Mouse (Mus musculus) CH12.LX (cell line): ENCODE data around the gene Kcnd3. TPM values are rescaled to one million over a fixed set of nuclear protein-coding genes. Genes with fewer than 3 reads are reported as not detected.
A peak's percentile ranks its signal among the peaks of the same experiment; 100 is the strongest.

Experiments used
- DNase-seq: peaks from one replicate; pipeline ENCODE4 v3.0.0-alpha.2; 2013; ENCODE audit errors: extremely low read depth
- H3K27ac ChIP-seq: 2 replicates; pipeline ENCODE4 v1.5.1; 2012; ENCODE audit warnings: low read depth, mild to moderate bottlenecking, control low read depth, moderate library complexity; ENCODE audit not compliant: insufficient read depth
- H3K27me3 ChIP-seq: replicated peaks from 2 replicates; pipeline ENCODE3; 2012; ENCODE audit warnings: inconsistent platforms
- H3K36me3 ChIP-seq, 2 experiments: replicated peaks in 1 of 2; 2 replicates each; pipeline versions ENCODE3 to v1.6.1; 2012; ENCODE audit warnings: inconsistent platforms in 1 of 2, low read length in 1 of 2, mild to moderate bottlenecking in 1 of 2, mixed read lengths in 1 of 2, moderate library complexity in 1 of 2; ENCODE audit not compliant: control insufficient read depth in 1 of 2, insufficient read depth in 1 of 2
- H3K4me1 ChIP-seq, 2 experiments: 2 replicates each; pipeline ENCODE4 v1.6.1; 2012; ENCODE audit warnings: inconsistent platforms in 1 of 2, moderate library complexity in 1 of 2; ENCODE audit not compliant: insufficient read depth in 2 of 2, control insufficient read depth in 1 of 2
- H3K4me2 ChIP-seq: 2 replicates; pipeline ENCODE4 v1.6.1; 2012; ENCODE audit warnings: low read depth, mild to moderate bottlenecking, control low read depth; ENCODE audit not compliant: poor library complexity, insufficient read depth, severe bottlenecking
- H3K4me3 ChIP-seq, 3 experiments: fragments of 150-350 bp in 1 of 3; sonication (generic) in 1 of 3; replicated peaks in 1 of 3; 2 replicates each; pipeline versions ENCODE3 to v1.5.1; 2011 to 2012; ENCODE audit warnings: low read depth in 2 of 3, low read length in 2 of 3, mild to moderate bottlenecking in 2 of 3, moderate library complexity in 2 of 3, control low read depth in 1 of 3, improper control_type of control experiment in 1 of 3, inconsistent platforms in 1 of 3, mixed read lengths in 1 of 3; ENCODE audit not compliant: poor library complexity in 1 of 3
- H3K79me2 ChIP-seq: replicated peaks from 2 replicates; pipeline ENCODE4 v1.6.1; 2012; ENCODE audit warnings: mild to moderate bottlenecking, moderate library complexity; ENCODE audit not compliant: control insufficient read depth, poor library complexity, insufficient read depth, severe bottlenecking; ENCODE audit errors: extremely low read depth
- H3K9ac ChIP-seq: 2 replicates; pipeline ENCODE4 v1.6.1; 2012; ENCODE audit warnings: low read depth, mild to moderate bottlenecking, control low read depth, moderate library complexity; ENCODE audit not compliant: insufficient read depth
- H3K9me3 ChIP-seq: replicated peaks from 2 replicates; pipeline ENCODE3; 2012; ENCODE audit warnings: low read length, inconsistent platforms, mixed read lengths
- BHLHE40 ChIP-seq: IDR thresholded peaks from 2 replicates; pipeline ENCODE4 v1.6.1; 2011; ENCODE audit warnings: mild to moderate bottlenecking, low read depth, low read length, improper control_type of control experiment
- CHD2 ChIP-seq: IDR thresholded peaks from 2 replicates; pipeline ENCODE4 v1.6.1; 2011; ENCODE audit warnings: low read length, improper control_type of control experiment
- EP300 ChIP-seq: IDR thresholded peaks from 2 replicates; pipeline ENCODE4 v1.6.1; 2011; ENCODE audit warnings: low read length, improper control_type of control experiment
- HCFC1 ChIP-seq: IDR thresholded peaks from 2 replicates; pipeline ENCODE4 v1.6.1; 2012; ENCODE audit warnings: low read depth, mild to moderate bottlenecking, inconsistent platforms, low read length, improper control_type of control experiment
- JUND ChIP-seq: conservative IDR thresholded peaks from 2 replicates; pipeline ENCODE4 v1.6.1; 2011; ENCODE audit warnings: low read depth, low read length, improper control_type of control experiment
- KAT2A ChIP-seq: IDR thresholded peaks from 2 replicates; pipeline ENCODE4 v1.6.1; 2012; ENCODE audit warnings: low read length, improper control_type of control experiment, inconsistent platforms; ENCODE audit not compliant: insufficient replicate concordance
- MAFK ChIP-seq: IDR thresholded peaks from 2 replicates; pipeline ENCODE4 v1.6.1; 2011; ENCODE audit warnings: low read length, improper control_type of control experiment; ENCODE audit not compliant: insufficient replicate concordance
- MAX ChIP-seq: IDR thresholded peaks from 2 replicates; pipeline ENCODE4 v1.6.1; 2011; ENCODE audit warnings: low read length, improper control_type of control experiment
- MAZ ChIP-seq: IDR thresholded peaks from 2 replicates; pipeline ENCODE4 v1.6.1; 2012; ENCODE audit warnings: low read depth, mild to moderate bottlenecking, inconsistent platforms, low read length, improper control_type of control experiment, moderate library complexity
- MEF2A ChIP-seq: IDR thresholded peaks from 2 replicates; pipeline ENCODE4 v1.6.1; 2014; ENCODE audit warnings: low read depth, mild to moderate bottlenecking, inconsistent platforms, low read length, improper control_type of control experiment, borderline replicate concordance
- MYC ChIP-seq: IDR thresholded peaks from 2 replicates; pipeline ENCODE4 v1.6.1; 2011; ENCODE audit warnings: low read depth, mild to moderate bottlenecking, improper control_type of control experiment, low read length
- NRF1 ChIP-seq: IDR thresholded peaks from 2 replicates; pipeline ENCODE4 v1.6.1; 2014; ENCODE audit warnings: low read depth, mild to moderate bottlenecking, inconsistent platforms, low read length, improper control_type of control experiment, moderate library complexity
- POLR2A ChIP-seq: IDR thresholded peaks from 2 replicates; pipeline ENCODE4 v1.6.1; 2011; ENCODE audit warnings: low read depth, mild to moderate bottlenecking, improper control_type of control experiment, low read length
- TBP ChIP-seq: conservative IDR thresholded peaks from 2 replicates; pipeline ENCODE4 v1.6.1; 2011; ENCODE audit warnings: low read depth, low read length, improper control_type of control experiment
- ZKSCAN1 ChIP-seq: IDR thresholded peaks from 2 replicates; pipeline ENCODE4 v1.6.1; 2012; ENCODE audit warnings: low read depth, inconsistent platforms, low read length, improper control_type of control experiment, borderline replicate concordance
- ZNF384 ChIP-seq: IDR thresholded peaks from 2 replicates; pipeline ENCODE4 v1.6.1; 2012; ENCODE audit warnings: low read depth, low read length, improper control_type of control experiment, inconsistent platforms
- dilution Hi-C: fragments of 300-500 bp; cut with MboI; formaldehyde crosslinking; loops from 2 replicates; pipeline ENCODE4 v1.14.3; 2020; ENCODE audit warnings: low sequenced_read_pairs; ENCODE audit not compliant: extremely low pct_unique_long_range_greater_than_20kb, extremely low pct_ligation_motif_present
- in situ Hi-C: fragments of 300-500 bp; cut with MboI; formaldehyde crosslinking; loops from 3 replicates; pipeline ENCODE4 v1.14.3; 2019; ENCODE audit warnings: low sequenced_read_pairs, low pct_ligation_motif_present, low pct_unique_long_range_greater_than_20kb, mixed read lengths
- polyA plus RNA-seq: library from polyadenylated mRNA; unstranded; fragments of >175 nt; gene quantifications from 2 replicates; pipeline ENCODE4 v1.2.1, GENCODE M21; 2012; ENCODE audit warnings: low read depth; ENCODE audit not compliant: insufficient read length
- total RNA-seq, 2 experiments: library from RNA; depleted of rRNA; stranded (reverse); fragments of 300-350 nt in 1 of 2; fragments of >200 nt in 1 of 2; gene quantifications; 2 replicates each; pipeline ENCODE4 v1.2.3; 2012 to 2014

Kcnd3 gene
- total and polyA plus RNA-seq, 3 experiments: not detected

GRCm38 (mm10) chr3:105674595-105675218 is 222.6 kb downstream of the Kcnd3 start (continued):
- TF ChIP-seq ZNF384: no peak

GRCm38 (mm10) chr3:105675932-105676331 is 223.8 kb downstream of the Kcnd3 start:
- DNase-seq: peak; percentile 44
- H3K27ac ChIP-seq: no peak overlapping the region

GRCm38 (mm10) chr3:105680346-105680745 is 228.2 kb downstream of the Kcnd3 start:
- no peak for DNase-seq
- Histone ChIP-seq H3K9me3 (no peaks in the 10 kb centered on the region), H3K27me3 (no peaks in the 10 kb centered on the region), H3K4me2 (no peak overlapping the region), H3K9ac (no peak overlapping the region), H3K27ac (no peak overlapping the region), H3K79me2 (peaks cover 10% of the 10 kb centered on the region), H3K4me1 (peaks cover 0 to 13% of the 10 kb centered on the region in 2 experiments; a peak in 2 of 4 replicates), H3K4me3 (no peak overlapping the region), H3K36me3 (peaks cover 48 to 79% of the 10 kb centered on the region in 2 experiments)
- in situ Hi-C loops (loop anchor here (25.0 kb wide), 1 partner anchor 132 kb away; the partner anchor contains the start of gene Rap1a), dilution Hi-C loops (loop anchor here (25.0 kb wide), 1 partner anchor 232 kb away; no protein-coding TSS in a partner anchor)
- TF ChIP-seq MEF2A: no peak
- no peak for TF ChIP-seq ZKSCAN1
- TF ChIP-seq MAFK: no peak
- no peak for TF ChIP-seq MYC
- no peak for TF ChIP-seq MAX
- no peak for TF ChIP-seq HCFC1
- TF ChIP-seq TBP: no peak
- TF ChIP-seq NRF1: no peak
- no peak for TF ChIP-seq POLR2A
- no peak for TF ChIP-seq MAZ
- no peak for TF ChIP-seq CHD2
- TF ChIP-seq ZNF384: no peak
- TF ChIP-seq JUND: no peak
- no peak for TF ChIP-seq EP300

More at GRCm38 (mm10) chr3:105675932-105676331, 223.8 kb downstream of the Kcnd3 start:
- no peak overlapping the region for H3K9ac ChIP-seq
- 0 out of 2 replicates have a peak, but pooled peaks have one; percentile 21 for TF ChIP-seq MYC
- no peak for TF ChIP-seq KAT2A
- no peak for TF ChIP-seq BHLHE40
- TF ChIP-seq, all 38 proteins: peak for 1
- peaks cover 2% of the 10 kb centered on the region; the same call in 1 of the 2 replicates for H3K79me2 ChIP-seq
- H3K4me3 ChIP-seq: no peak overlapping the region
- H3K36me3 ChIP-seq: peaks cover 26 to 43% of the 10 kb centered on the region in 2 experiments
- dilution Hi-C loops (loop anchor here (25.0 kb wide), 1 partner anchor 236 kb away; no protein-coding TSS in a partner anchor), in situ Hi-C loops (loop anchor here (10.0 to 25.0 kb wide), 2 partner anchors 136 to 769 kb away; partner anchors contain the start of gene Rap1a)
- H3K27me3 ChIP-seq: no peaks in the 10 kb centered on the region
- peaks cover 2 to 10% of the 10 kb centered on the region in 2 experiments; a peak in 3 of 4 replicates for H3K4me1 ChIP-seq
- no peak overlapping the region for H3K4me2 ChIP-seq
- no peaks in the 10 kb centered on the region for H3K9me3 ChIP-seq
